Mouse (Mus musculus) cortical plate, adult 2 months (tissue): ENCODE measurements around the gene Gm36210. TPM values are rescaled to one million over a fixed set of nuclear protein-coding genes. Genes with fewer than 3 reads are reported as not detected.
"Not testable (repeated sequence)": the region's sequence is repeated elsewhere in the genome, so short reads cannot be mapped to it uniquely, and the experiment has no call there.

Source experiments
- H3K27ac ChIP-seq: fragments of 200-500 bp; 2 replicates; pipeline ENCODE4 v1.5.1; 2012; ENCODE audit warnings: low read length, control low read depth, inconsistent platforms; ENCODE audit not compliant: insufficient read depth
- H3K4me1 ChIP-seq: fragments of 200-500 bp; 2 replicates; pipeline ENCODE4 v1.6.1; 2011; ENCODE audit warnings: low read length; ENCODE audit not compliant: control insufficient read depth, insufficient read depth
- H3K4me3 ChIP-seq: fragments of 200-500 bp; 2 replicates; pipeline ENCODE4 v1.5.1; 2011; ENCODE audit warnings: mild to moderate bottlenecking, low read length, control low read depth; ENCODE audit not compliant: insufficient read depth
- CTCF ChIP-seq: fragments of 200-500 bp; IDR thresholded peaks from 2 replicates; pipeline ENCODE4 v1.5.1; 2011; ENCODE audit warnings: mild to moderate bottlenecking, control low read depth, low read length; ENCODE audit not compliant: insufficient read depth; ENCODE audit errors: extremely low read depth
- POLR2A ChIP-seq: fragments of 200-500 bp; IDR thresholded peaks from 2 replicates; pipeline ENCODE4 v1.6.1; 2011; ENCODE audit warnings: mild to moderate bottlenecking, low read length, control low read depth; ENCODE audit not compliant: insufficient read depth; ENCODE audit errors: extremely low read depth
- polyA plus RNA-seq: library from polyadenylated mRNA; depleted of rRNA; stranded (reverse); fragments of >200 nt; gene quantifications from 2 replicates; pipeline ENCODE4 v1.2.3, GENCODE M21; 2012

Gene Gm36210
- polyA plus RNA-seq, 1 experiment, result 0.31 TPM

GRCm38 (mm10) chr7:4865090-4865489 lies 41.2 kb downstream of the Gm36210 start:
- Histone ChIP-seq H3K4me3 (peak overlapping the region; percentile 65; the same call in 1 of the 2 replicates), H3K27ac (no peak overlapping the region; the same call in 1 of the 2 replicates)

GRCm38 (mm10) chr7:4864130-4864845 lies 42.0 kb downstream of the Gm36210 start:
- TF ChIP-seq CTCF (no peak), POLR2A (no peak)
- Histone ChIP-seq H3K4me3 (no peak overlapping the region), H3K27ac (no peak overlapping the region), H3K4me1 (no peaks in the 10 kb centered on the region)

More at GRCm38 (mm10) chr7:4865090-4865489, 41.2 kb downstream of the Gm36210 start:
- no peak for TF ChIP-seq POLR2A
- peak; percentile 36; the same call in 1 of the 2 replicates for TF ChIP-seq CTCF
- H3K4me1 ChIP-seq, result no peaks in the 10 kb centered on the region

GRCm38 (mm10) chr7:4863541-4864080 lies 42.7 kb downstream of the Gm36210 start:
- no peak overlapping the region for H3K27ac ChIP-seq

GRCm38 (mm10) chr7:4863041-4863440 lies 43.3 kb downstream of the Gm36210 start:
- H3K4me1 ChIP-seq, result no peaks in the 10 kb centered on the region
- no peak overlapping the region for H3K27ac ChIP-seq
- TF ChIP-seq CTCF (no peak), POLR2A (no peak)
- no peak overlapping the region for H3K4me3 ChIP-seq

More at GRCm38 (mm10) chr7:4863541-4864080, 42.7 kb downstream of the Gm36210 start:
- H3K4me1 ChIP-seq, result no peaks in the 10 kb centered on the region
- no peak overlapping the region for H3K4me3 ChIP-seq
- TF ChIP-seq CTCF (no peak), POLR2A (no peak)

GRCm38 (mm10) chr7:4860926-4861325 lies 45.4 kb downstream of the Gm36210 start:
- not testable (repeated sequence) for H3K27ac ChIP-seq, H3K4me1 ChIP-seq, H3K4me3 ChIP-seq

GRCm38 (mm10) chr7:4859418-4859978 lies 46.8 kb downstream of the Gm36210 start:
- TF ChIP-seq CTCF (no peak), POLR2A (no peak)

GRCm38 (mm10) chr7:4857321-4857720 lies 49.0 kb downstream of the Gm36210 start:
- no peaks in the 10 kb centered on the region for H3K4me1 ChIP-seq
- TF ChIP-seq CTCF (no peak), POLR2A (no peak)
- H3K27ac ChIP-seq, result no peak overlapping the region
- H3K4me3 ChIP-seq, result no peak overlapping the region

More at GRCm38 (mm10) chr7:4859418-4859978, 46.8 kb downstream of the Gm36210 start:
- Histone ChIP-seq H3K4me1 (no peaks in the 10 kb centered on the region), H3K4me3 (no peak overlapping the region), H3K27ac (no peak overlapping the region)

GRCm38 (mm10) chr7:4856508-4856907 lies 49.8 kb downstream of the Gm36210 start:
- no peak overlapping the region for H3K27ac ChIP-seq
- no peak overlapping the region for H3K4me3 ChIP-seq
- TF ChIP-seq CTCF (no peak), POLR2A (no peak)
- no peaks in the 10 kb centered on the region for H3K4me1 ChIP-seq

- no peak for TF ChIP-seq CTCF
- no peak for TF ChIP-seq POLR2A
- no peak overlapping the region for H3K4me3 ChIP-seq
- no peaks in the 10 kb centered on the region for H3K4me1 ChIP-seq
- no peak overlapping the region for H3K27ac ChIP-seq
These were observed 52.7 kb downstream of the Gm36210 start for GRCm38 (mm10) chr7:4853613-4854012.

GRCm38 (mm10) chr7:4851315-4851688 lies 55.0 kb downstream of the Gm36210 start:
- H3K4me1 ChIP-seq, result no peaks in the 10 kb centered on the region
- H3K4me3 ChIP-seq, result no peak overlapping the region
- H3K27ac ChIP-seq, result no peak overlapping the region
- no peak for TF ChIP-seq POLR2A
- no peak for TF ChIP-seq CTCF
